Mouse (Mus musculus) frontal cortex, adult 2 months (tissue): ENCODE data around the gene Psmb1. TPM values are rescaled to one million over a fixed set of nuclear protein-coding genes. Genes with fewer than 3 reads are reported as not detected.
"Not testable (repeated sequence)": the region's sequence is repeated elsewhere in the genome, so short reads cannot be mapped to it uniquely, and the experiment has no call there.

ENCODE experiments used
- DNase-seq, 2 experiments: peaks; one replicate each; pipeline ENCODE4 v3.0.0; 2022; ENCODE audit warnings: low spot score in 1 of 2; ENCODE audit errors: extremely low spot score in 1 of 2
- polyA plus RNA-seq: library from polyadenylated mRNA; depleted of rRNA; stranded (reverse); fragments of >200 nt; gene quantifications from 2 replicates; pipeline ENCODE4 v1.2.3, GENCODE M21; 2012

Psmb1 gene
- polyA plus RNA-seq, 1 experiment: 162 TPM

GRCm38 (mm10) chr17:15467669-15468068, 31.9 kb downstream of the Psmb1 start:
- peak in 1 of 2 experiments; percentile 82 for DNase-seq

GRCm38 (mm10) chr17:15461921-15462495, 37.5 kb downstream of the Psmb1 start:
- DNase-seq: peak in 1 of 2 experiments; percentile 8

GRCm38 (mm10) chr17:15459761-15460160, 39.8 kb downstream of the Psmb1 start:
- no peak for DNase-seq

GRCm38 (mm10) chr17:15456595-15456994, 43.0 kb downstream of the Psmb1 start:
- DNase-seq: no peak

GRCm38 (mm10) chr17:15455203-15455602, 44.3 kb downstream of the Psmb1 start:
- no peak for DNase-seq

GRCm38 (mm10) chr17:15449606-15450005, 49.9 kb downstream of the Psmb1 start:
- DNase-seq: no peak

- DNase-seq: not testable (repeated sequence)
Observed at GRCm38 (mm10) chr17:15449144-15449543, 50.4 kb downstream of the Psmb1 start.

- DNase-seq: no peak
Observed at GRCm38 (mm10) chr17:15447831-15448230, 51.7 kb downstream of the Psmb1 start.

- DNase-seq: no peak
Observed at GRCm38 (mm10) chr17:15445421-15445820, 54.1 kb downstream of the Psmb1 start.

GRCm38 (mm10) chr17:15440463-15441121, 59.0 kb downstream of the Psmb1 start:
- peak in 1 of 2 experiments; percentile 24 for DNase-seq

GRCm38 (mm10) chr17:15440067-15440462, 59.5 kb downstream of the Psmb1 start:
- no peak for DNase-seq

- DNase-seq: no peak
Observed at GRCm38 (mm10) chr17:15434748-15435147, 64.8 kb downstream of the Psmb1 start.

GRCm38 (mm10) chr17:15432036-15432435, 67.5 kb downstream of the Psmb1 start:
- no peak for DNase-seq

GRCm38 (mm10) chr17:15431551-15431950, 68.0 kb downstream of the Psmb1 start:
- no peak for DNase-seq

- DNase-seq: no peak
Observed at GRCm38 (mm10) chr17:15431021-15431514, 68.5 kb downstream of the Psmb1 start.

GRCm38 (mm10) chr17:15429937-15430336, 69.6 kb downstream of the Psmb1 start:
- DNase-seq: no peak

- no peak for DNase-seq
Observed at GRCm38 (mm10) chr17:15429451-15429850, 70.1 kb downstream of the Psmb1 start.

- DNase-seq: no peak
Observed at GRCm38 (mm10) chr17:15425931-15426330, 73.6 kb downstream of the Psmb1 start.
